11 mouse cellular contexts compared by ENCODE assay signal in the genomic region with DNA sequence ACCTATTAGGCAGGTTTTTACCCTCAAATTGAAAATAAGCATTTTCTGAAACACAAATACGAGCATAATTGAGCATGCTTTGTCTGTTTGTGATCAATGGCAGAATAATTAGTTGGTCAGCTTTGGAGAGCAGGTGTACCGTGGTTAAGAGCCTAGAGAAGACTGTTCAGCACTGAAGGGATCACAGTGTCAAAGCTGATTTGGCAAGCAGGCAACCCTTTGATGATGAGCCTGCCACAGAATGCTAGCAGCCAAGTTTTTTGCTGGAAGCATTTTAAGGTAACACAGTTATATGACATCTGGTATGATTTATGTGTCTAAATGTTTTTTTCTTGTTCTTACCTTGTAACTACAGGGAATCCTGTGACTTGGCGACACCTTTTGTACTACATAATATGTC.
"Had no signal": no experiment of that assay in that cellular context is flagged by ENCODE, and none has a peak within 500 bp of the region (broad histone marks: within the 10 kb centered on the region; RNA-seq: fewer than 3 reads in every experiment).

No protein-coding gene starts in this region.

- H3K9me3 ChIP-seq: limb, embryonic 13.5 days; midbrain, embryonic 13.5 days; neural tube, embryonic 13.5 days had no signal

- H3K36me3 ChIP-seq: limb, embryonic 13.5 days; midbrain, embryonic 13.5 days; neural tube, embryonic 13.5 days had no signal

- H3K4me3 ChIP-seq: limb, embryonic 13.5 days; midbrain, embryonic 13.5 days; neural tube, embryonic 13.5 days had no signal

- H3K27ac ChIP-seq: limb, embryonic 13.5 days; liver, embryonic 14.5 days; midbrain, embryonic 13.5 days; neural tube, embryonic 13.5 days had no signal

- H3K9ac ChIP-seq: limb, embryonic 13.5 days; liver, embryonic 14.5 days; midbrain, embryonic 13.5 days; neural tube, embryonic 13.5 days had no signal

- H3K4me2 ChIP-seq: limb, embryonic 13.5 days; midbrain, embryonic 13.5 days; neural tube, embryonic 13.5 days had no signal

- ATAC-seq: midbrain, embryonic 13.5 days had no signal

- H3K4me1 ChIP-seq: limb, embryonic 13.5 days; midbrain, embryonic 13.5 days; neural tube, embryonic 13.5 days had no signal

- DNase-seq: layer of hippocampus, adult 9-11 months; layer of hippocampus, postnatal 36 days; left cerebral cortex, postnatal 4 days; lung, adult 18-20 months; right cerebral cortex, adult 18-20 months; right cerebral cortex, postnatal 25 days; thymus, postnatal 4 days had no signal

- H3K27me3 ChIP-seq: limb, embryonic 13.5 days; midbrain, embryonic 13.5 days; neural tube, embryonic 13.5 days had no signal
